Mouse (Mus musculus) frontal cortex, postnatal 14 days (tissue): ENCODE measurements around the gene Mgat5.
A peak's percentile ranks its signal among the peaks of the same experiment; 100 is the strongest.

Experiments
- DNase-seq, 2 experiments: peaks; one replicate each; pipeline ENCODE4 v3.0.0; 2022; ENCODE audit warnings: low spot score in 2 of 2

Mgat5 gene

GRCm38 (mm10) chr1:127383071-127383470 lies 178.3 kb downstream of the Mgat5 start:
- no peak for DNase-seq

DNA sequence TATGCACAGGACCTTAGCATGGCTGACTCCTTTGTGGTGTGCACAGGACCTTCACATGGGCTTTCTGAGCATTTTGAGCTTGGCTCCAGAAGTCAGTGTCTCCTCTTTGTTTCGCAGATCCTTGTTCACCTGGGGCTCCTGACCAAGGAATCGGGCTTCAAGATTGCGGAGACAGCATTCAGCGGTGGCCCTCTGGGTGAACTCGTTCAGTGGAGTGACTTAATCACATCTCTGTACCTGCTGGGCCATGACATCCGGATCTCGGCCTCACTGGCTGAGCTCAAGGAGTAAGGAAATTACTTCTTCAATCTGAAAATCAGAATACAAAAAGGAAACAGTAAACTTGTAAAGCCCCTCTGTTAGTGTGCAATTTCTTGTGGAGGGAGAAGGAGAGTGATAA lies 182.4 kb downstream of the Mgat5 start:
- no peak for DNase-seq

DNA sequence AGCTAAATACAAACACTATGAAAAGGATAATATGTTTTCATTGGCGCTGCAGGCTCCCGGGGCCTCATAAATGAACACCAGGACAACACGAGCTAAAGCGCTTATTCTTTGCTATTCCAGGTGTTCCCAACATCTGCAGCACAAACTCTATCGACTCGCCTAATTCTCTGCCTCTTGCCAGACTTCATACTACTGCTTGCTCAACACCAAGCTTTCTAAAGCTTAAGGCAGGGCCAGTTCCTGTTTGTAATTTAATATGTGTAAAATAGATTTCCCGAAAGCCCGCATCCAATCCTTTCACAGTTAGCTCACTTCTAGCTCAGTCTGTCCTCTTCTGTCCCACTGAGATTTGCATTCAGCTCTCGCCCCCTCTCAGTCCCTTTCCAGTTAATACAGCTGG lies 182.8 kb downstream of the Mgat5 start:
- no peak for DNase-seq

- DNase-seq, result no peak
These were observed 189.9 kb downstream of the Mgat5 start for GRCm38 (mm10) chr1:127394716-127395115.

- no peak for DNase-seq
These were observed 190.9 kb downstream of the Mgat5 start for GRCm38 (mm10) chr1:127395724-127396123.

GRCm38 (mm10) chr1:127396569-127397349 lies 191.9 kb downstream of the Mgat5 start:
- no peak for DNase-seq

DNA sequence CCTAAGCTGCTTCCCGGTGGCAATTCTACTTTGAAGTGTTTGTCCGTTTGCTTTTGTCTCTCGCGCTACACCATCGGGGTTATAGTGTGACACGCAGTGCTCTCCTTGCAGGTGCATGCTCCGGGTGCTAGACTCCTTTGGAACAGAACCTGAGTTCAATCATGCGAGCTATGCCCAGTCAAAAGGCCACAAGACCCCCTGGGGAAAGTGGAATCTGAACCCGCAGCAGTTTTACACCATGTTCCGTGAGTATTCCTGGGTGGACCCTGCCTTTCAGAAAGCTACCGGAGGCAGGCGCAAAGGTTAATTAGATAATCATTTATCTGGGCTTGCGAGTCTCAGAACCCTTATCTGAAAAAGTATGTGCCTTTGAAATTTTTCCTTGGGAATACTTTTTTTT lies 192.6 kb downstream of the Mgat5 start:
- DNase-seq, result no peak

DNA sequence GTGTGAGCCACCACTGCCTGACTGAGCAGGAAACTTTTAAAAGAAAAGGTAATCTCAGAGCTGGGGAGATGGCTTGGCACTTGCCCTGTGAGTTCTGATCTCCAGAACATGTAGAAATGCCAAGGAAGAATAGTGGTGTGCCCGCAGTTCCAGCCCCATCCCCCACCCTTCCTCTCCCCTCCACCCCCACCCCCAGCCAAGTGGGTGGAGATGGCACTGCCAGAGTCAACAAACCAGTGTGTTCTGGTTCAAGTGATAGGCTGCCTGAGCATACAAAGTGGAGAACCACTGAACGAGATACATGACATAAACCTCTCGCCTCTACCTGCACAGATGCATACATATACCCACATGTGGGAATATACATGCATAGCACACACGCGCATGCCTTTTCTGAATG lies 193.4 kb downstream of the Mgat5 start:
- DNase-seq, result no peak

- DNase-seq, result no peak
These were observed 195.4 kb downstream of the Mgat5 start for GRCm38 (mm10) chr1:127400198-127400597.

DNA sequence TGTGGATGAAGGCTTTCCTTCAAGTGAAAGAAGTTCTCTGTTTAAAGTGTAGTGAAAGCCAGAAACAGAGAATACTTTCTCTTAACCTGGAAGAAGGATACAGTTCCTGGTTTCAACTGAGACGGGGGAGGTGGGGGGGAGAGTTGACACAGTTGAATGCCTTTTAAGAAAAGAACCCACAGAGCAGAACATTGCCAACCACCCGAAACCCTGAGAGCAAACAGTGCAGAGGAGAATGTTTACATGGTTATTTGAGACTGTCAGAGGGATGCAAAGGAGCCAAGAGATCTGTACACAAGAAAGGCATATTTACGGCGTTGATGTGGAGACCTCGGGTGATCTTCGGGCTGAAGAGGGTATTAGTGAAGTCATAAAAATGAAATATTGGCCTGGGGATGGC lies 195.9 kb downstream of the Mgat5 start:
- DNase-seq, result no peak

GRCm38 (mm10) chr1:127404655-127405054 lies 199.8 kb downstream of the Mgat5 start:
- DNase-seq, result no peak

GRCm38 (mm10) chr1:127408957-127409423 lies 204.2 kb downstream of the Mgat5 start:
- no peak for DNase-seq

DNA sequence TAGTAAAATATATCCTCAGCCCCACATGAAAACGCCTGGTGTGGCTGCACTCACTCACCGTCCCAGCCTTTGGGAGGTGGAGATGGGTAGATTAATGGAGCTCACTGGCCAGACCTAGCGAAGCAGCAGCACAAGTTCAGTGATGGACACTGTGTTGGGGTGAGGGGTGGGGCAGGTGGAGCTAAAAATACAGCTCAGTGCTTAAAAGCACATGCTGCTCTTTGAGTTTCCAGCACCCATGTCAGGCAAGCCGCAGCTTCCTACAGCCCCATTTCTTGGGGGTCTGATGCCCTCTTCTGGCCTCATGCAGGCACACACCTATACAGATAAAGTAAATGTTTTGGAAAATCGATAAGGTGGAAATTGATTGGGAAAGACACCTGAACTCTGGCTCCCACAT lies 204.7 kb downstream of the Mgat5 start:
- DNase-seq, result no peak

GRCm38 (mm10) chr1:127414500-127414899 lies 209.7 kb downstream of the Mgat5 start:
- no peak for DNase-seq

DNA sequence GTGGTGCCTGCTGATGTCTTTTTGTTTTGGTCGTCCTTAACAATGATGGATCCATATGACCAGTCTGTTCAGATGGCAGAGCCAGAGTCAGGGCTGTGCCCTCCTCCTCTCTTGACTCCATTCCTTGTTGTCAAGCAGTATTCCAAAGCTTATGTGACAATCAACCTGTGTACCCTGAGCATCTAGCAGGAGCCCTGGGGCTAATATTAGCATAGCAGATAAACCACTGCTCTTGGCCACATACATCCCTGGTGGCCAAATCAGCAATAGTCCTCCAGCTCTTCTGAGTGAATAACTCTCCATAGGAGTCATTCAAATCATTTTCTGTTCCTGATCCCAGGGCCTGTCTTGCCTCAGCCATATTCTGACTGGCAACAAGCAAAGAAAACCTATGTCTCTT lies 211.1 kb downstream of the Mgat5 start:
- no peak for DNase-seq

DNA sequence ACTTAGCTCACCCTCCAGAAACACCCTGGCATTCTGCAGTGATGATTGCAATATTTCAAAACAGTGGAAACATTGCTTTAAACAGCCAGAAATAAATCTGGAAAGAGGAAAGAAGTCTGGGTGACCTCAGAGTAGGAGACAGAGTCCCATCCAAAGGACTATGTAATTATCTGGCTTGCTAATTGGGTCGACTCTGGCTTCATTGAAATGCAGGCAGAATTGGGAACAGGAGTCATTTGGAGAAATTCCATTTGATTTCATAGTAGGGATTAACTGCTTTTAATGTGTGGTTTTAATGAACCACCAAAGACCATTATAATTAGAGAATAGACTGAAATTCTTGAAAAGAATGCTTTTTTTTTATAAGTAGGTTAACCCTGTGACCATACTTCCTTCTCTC lies 212.2 kb downstream of the Mgat5 start:
- DNase-seq, result no peak

GRCm38 (mm10) chr1:127418916-127419575 lies 214.2 kb downstream of the Mgat5 start:
- no peak for DNase-seq

GRCm38 (mm10) chr1:127419581-127419980 lies 214.8 kb downstream of the Mgat5 start:
- DNase-seq, result no peak

- DNase-seq, result no peak
These were observed 215.6 kb downstream of the Mgat5 start for GRCm38 (mm10) chr1:127420383-127420782.

DNA sequence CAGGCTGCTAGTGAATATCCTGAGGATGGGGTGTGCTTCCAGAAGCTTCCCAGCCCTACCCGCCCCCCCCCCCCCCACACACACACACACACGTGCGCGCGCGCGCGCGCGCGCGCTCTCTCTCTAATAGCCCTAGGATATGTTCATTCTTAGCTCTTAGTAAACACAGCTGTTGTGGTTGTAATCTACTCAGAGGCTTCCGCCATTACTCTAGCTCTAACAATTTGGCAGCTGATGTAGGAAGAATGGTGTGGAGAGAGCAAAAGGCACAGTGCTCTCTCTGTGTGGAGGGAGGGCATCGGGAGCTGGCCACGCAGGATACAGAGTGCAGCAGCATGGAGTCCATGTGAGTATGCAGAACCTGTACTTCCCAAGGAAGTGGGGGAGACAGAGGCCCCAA lies 216.0 kb downstream of the Mgat5 start:
- no peak for DNase-seq

DNA sequence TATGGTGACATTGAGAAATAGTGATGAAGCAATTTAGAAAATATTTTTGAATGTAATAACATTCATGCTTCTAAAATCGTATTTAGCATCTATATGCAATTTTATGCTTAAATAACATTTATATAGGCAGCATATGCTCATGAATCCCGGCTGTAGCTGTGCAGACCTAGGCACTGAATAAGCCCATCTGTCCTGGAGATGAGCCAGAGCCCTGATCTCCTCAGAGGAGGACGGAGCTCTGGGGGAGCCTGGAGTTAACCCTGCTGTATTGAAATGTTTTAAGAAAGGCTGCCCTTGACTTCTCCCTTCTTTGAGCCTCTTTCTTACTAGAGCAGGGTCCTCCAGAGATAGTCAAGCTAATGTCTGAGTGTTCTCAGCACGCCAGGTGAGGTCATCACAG lies 217.8 kb downstream of the Mgat5 start:
- no peak for DNase-seq

GRCm38 (mm10) chr1:127425021-127425532 lies 220.3 kb downstream of the Mgat5 start:
- DNase-seq, result peak in 1 of 2 experiments; percentile 22

- DNase-seq, result no peak
These were observed 225.5 kb downstream of the Mgat5 start for GRCm38 (mm10) chr1:127430290-127430689.
